Mouse (Mus musculus) lung, embryonic 16.5 days (tissue): ENCODE measurements around the gene Wdr90. TPM values are rescaled to one million over a fixed set of nuclear protein-coding genes. Genes with fewer than 3 reads are reported as not detected.

Source experiments
- ATAC-seq: fragments of 200-750 bp; cut with Nextera tagmentation; 2 replicates; pipeline ENCODE4 v1.8.0; 2017; ENCODE audit warnings: low read depth, mild to moderate bottlenecking, moderate library complexity
- H3K27ac ChIP-seq: fragments of 300-500 bp; sonication (generic); 2 replicates; pipeline ENCODE4 v1.5.1; 2014; ENCODE audit warnings: mild to moderate bottlenecking, control low read depth, low read length
- H3K27me3 ChIP-seq: fragments of 300-500 bp; sonication (generic); 2 replicates; pipeline ENCODE4 v1.6.1; 2014; ENCODE audit warnings: low read depth, low read length, mixed read lengths; ENCODE audit not compliant: control insufficient read depth, insufficient read depth
- H3K36me3 ChIP-seq: fragments of 300-500 bp; sonication (generic); 2 replicates; pipeline ENCODE4 v1.6.1; 2014; ENCODE audit warnings: low read length; ENCODE audit not compliant: control insufficient read depth, insufficient read depth
- H3K4me1 ChIP-seq: fragments of 300-500 bp; sonication (generic); replicated peaks from 2 replicates; pipeline ENCODE4 v1.6.1; 2014; ENCODE audit warnings: low read length, mixed read lengths; ENCODE audit not compliant: control insufficient read depth, insufficient read depth
- H3K4me2 ChIP-seq: fragments of 300-500 bp; sonication (generic); 2 replicates; pipeline ENCODE4 v1.6.1; 2014; ENCODE audit warnings: low read depth, low read length, control low read depth
- H3K4me3 ChIP-seq: fragments of 300-500 bp; sonication (generic); 2 replicates; pipeline ENCODE4 v1.5.1; 2014; ENCODE audit warnings: mild to moderate bottlenecking, low read length, control low read depth
- H3K9ac ChIP-seq: fragments of 300-500 bp; sonication (generic); 2 replicates; pipeline ENCODE4 v1.6.1; 2014; ENCODE audit warnings: low read length, control low read depth
- H3K9me3 ChIP-seq: fragments of 300-500 bp; sonication (generic); 2 replicates; pipeline ENCODE4 v1.6.1; 2016; ENCODE audit warnings: low read length; ENCODE audit not compliant: control insufficient read depth
- WGBS: fragments of 180-500 bp; shearing (Covaris S2); extraction: QIAGEN DNeasy Blood & Tissue Kit; methylation state at CpG from one replicate; pipeline ENCODE4 v1.1.7; 2014; 5-methylcytosine and 5-hydroxymethylcytosine counted together
- polyA plus RNA-seq: library from polyadenylated mRNA; unstranded; fragments of >200 nt; fragmentation: Nextera tagmentation; extraction: Ambion mirVana; gene quantifications from 2 replicates; pipeline ENCODE4 v1.2.1, GENCODE M21; 2015

Gene Wdr90
- polyA plus RNA-seq, 1 experiment from 2014 or later, result 32.6 TPM

DNA sequence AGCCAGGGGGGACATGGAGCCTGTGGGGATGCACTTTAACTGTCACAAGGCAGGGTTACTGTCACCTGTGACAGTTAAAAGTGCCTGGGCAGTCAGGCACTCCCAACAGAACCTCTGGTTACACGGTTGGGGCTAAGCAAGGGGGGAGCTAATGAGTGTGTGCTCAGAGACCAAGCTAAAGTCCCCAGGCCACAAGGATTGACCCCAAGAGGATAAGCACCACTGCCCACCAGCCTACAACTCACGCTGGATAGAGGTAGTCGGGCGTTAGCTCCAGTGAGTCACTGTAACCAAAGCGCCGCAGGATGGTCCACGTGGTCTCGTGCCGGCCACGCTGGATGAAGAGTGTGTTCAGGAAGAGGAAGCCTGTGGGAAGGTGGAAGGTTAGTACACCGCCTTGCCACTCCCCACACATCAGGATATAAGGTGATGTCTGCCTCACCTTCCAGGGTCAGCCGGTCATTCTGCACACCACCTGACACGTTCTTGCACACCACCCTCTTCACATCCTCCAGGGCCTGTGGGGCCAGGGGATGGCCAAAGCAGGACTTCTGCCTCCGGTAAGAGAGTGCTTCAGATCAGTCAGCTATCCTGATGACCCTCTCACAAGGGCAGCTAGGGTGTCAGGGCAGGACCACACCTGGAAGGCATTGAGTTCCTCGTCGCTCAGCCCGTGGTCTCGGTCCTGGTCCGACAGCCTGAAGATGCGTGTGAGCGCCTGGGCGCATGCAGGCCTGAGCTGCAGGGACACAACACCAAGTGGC, 20.0 kb downstream of the Wdr90 start, which contains the start of gene Gm20683:
Gene Gm20683, minus strand, starts transcription at position 647 of the 764 bp plus-strand sequence.
- no peak within 1 kb of the TSS for H3K4me3 ChIP-seq
- no peak within 1 kb of the TSS for H3K27ac ChIP-seq
- ATAC-seq, result no peak
- H3K4me2 ChIP-seq, result no peak within 1 kb of the TSS
- no peak within 1 kb of the TSS for H3K9ac ChIP-seq
- peaks cover 31% of the 10 kb centered on the region for H3K36me3 ChIP-seq
- 85% methylated on average over 22 of the region's 22 CpGs for WGBS
- peaks cover 22% of the 10 kb centered on the region for H3K4me1 ChIP-seq
- H3K9me3 ChIP-seq, result no peaks in the 10 kb centered on the region
- no peaks in the 10 kb centered on the region for H3K27me3 ChIP-seq

DNA sequence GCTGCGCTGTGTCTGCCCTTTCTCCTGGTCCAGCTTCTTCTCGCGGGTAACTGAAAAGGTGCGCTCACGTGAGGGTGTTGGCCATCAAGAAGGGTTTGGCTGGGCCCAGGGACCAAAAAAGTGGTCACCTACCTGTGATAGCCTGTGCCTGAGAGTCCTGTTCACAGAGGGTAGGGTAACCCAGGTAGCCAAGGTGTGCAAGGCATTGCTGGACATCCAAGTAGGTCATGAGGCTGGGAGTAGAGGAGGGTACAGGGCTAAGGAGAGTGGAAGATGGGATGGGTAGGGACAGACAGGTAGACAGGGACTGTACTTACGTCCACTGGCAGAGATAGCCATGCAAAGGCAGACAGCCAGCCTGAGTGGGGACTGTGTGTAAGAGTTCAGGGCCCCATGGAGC, 20.8 kb downstream of the Wdr90 start:
- Histone ChIP-seq H3K9ac (no peak overlapping the region), H3K4me3 (no peak overlapping the region), H3K4me2 (no peak overlapping the region), H3K27me3 (no peaks in the 10 kb centered on the region), H3K4me1 (peaks cover 28% of the 10 kb centered on the region), H3K36me3 (peaks cover 31% of the 10 kb centered on the region), H3K9me3 (no peaks in the 10 kb centered on the region), H3K27ac (no peak overlapping the region)
- 95% methylated on average over 6 of the region's 6 CpGs for WGBS
- ATAC-seq, result no peak

DNA sequence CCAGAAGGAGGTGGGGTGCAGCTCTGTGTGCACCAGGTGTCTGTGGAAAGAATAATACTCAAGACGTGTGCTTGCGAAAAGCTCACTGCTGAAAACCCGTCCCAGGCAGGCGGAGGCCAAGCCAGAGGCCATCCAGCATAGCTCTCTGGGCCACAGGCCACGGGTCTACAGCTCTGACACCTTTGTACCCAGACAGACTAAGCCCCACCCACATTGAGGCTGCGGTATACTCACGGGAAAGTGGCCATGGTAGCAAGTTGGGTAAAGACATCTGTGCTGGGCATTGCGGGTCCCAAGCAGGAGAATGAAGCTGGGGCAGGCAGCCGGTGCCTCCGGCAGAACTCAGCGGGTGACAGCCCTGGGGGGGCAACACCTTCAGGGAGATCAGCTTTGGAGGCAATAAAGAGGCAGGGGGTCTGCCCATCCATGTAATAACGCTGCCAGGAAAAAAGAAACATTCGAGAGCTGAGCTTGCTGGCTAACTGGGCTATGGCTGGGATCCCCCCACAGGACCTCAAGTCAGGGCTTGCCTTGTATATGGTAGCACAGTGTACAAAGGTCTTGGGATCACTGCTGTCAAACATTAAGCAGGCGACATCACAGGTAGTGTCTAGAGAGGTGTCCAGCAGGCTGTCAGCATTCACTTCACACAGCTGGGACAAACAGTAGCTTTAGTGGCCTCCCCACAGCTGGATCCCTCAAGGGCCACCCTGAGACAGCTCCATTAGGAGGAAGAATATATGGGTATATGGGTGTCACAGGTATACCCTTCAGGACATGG, 21.7 kb downstream of the Wdr90 start:
- Histone ChIP-seq H3K4me1 (peaks cover 32% of the 10 kb centered on the region), H3K4me2 (no peak overlapping the region), H3K9me3 (no peaks in the 10 kb centered on the region), H3K36me3 (peaks cover 31% of the 10 kb centered on the region), H3K4me3 (no peak overlapping the region), H3K9ac (no peak overlapping the region), H3K27me3 (no peaks in the 10 kb centered on the region), H3K27ac (no peak overlapping the region)
- WGBS, result 82% methylated on average over 14 of the region's 14 CpGs
- no peak for ATAC-seq

DNA sequence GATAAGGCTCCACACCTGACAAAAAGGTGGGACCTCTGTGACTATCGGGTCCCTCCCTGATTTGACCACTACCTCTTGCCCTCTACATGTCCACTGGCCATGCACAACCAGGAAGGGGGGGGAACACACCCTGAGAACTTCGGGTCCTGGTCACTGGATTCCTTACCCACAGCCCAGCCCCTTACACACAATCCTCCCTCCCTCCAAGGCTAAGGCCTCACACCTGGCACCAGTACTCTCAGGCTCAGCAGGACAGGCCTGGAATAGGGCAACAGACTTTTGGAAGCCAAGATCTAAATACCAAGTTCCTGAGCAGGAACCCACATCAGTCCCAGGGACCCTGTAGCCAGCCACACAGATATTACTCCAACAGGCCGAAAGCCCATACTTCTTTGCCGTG, 22.4 kb downstream of the Wdr90 start:
- peaks cover 40% of the 10 kb centered on the region for H3K4me1 ChIP-seq
- WGBS, result 80% methylated on average over 4 of the region's 4 CpGs

DNA sequence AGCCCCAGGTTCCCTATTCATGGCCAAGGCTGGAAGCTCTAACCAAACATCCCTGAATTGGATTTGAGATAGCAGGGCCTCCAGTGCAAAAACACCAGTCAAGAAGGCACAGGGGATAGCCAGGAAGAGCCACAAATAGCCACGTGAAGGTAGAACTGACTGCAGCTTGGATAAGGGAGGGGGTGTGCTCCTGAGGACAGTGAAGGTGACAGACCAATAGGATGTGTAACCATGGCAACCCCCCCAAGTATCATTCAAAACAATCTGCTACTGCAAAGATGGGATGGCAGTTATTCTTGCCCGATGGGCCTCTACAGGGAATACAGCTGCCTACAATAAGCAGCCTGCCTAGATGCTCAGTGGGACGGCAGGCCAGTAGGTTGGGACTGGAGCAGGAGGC, 23.8 kb downstream of the Wdr90 start:
- H3K4me3 ChIP-seq, result no peak overlapping the region
- no peak overlapping the region for H3K27ac ChIP-seq
- peaks cover 34% of the 10 kb centered on the region for H3K4me1 ChIP-seq
- WGBS, result 47% methylated on average over 3 of the region's 3 CpGs
- H3K4me2 ChIP-seq, result no peak overlapping the region
- H3K9ac ChIP-seq, result no peak overlapping the region
- no peaks in the 10 kb centered on the region for H3K9me3 ChIP-seq
- no peak for ATAC-seq
- H3K27me3 ChIP-seq, result no peaks in the 10 kb centered on the region
- H3K36me3 ChIP-seq, result peaks cover 31% of the 10 kb centered on the region

More for the DNA sequence above, 22.4 kb downstream of the Wdr90 start:
- H3K9me3 ChIP-seq, result no peaks in the 10 kb centered on the region
- no peak overlapping the region for H3K4me3 ChIP-seq
- ATAC-seq, result no peak
- no peaks in the 10 kb centered on the region for H3K27me3 ChIP-seq
- H3K9ac ChIP-seq, result no peak overlapping the region
- no peak overlapping the region for H3K4me2 ChIP-seq
- peaks cover 31% of the 10 kb centered on the region for H3K36me3 ChIP-seq
- H3K27ac ChIP-seq, result no peak overlapping the region

DNA sequence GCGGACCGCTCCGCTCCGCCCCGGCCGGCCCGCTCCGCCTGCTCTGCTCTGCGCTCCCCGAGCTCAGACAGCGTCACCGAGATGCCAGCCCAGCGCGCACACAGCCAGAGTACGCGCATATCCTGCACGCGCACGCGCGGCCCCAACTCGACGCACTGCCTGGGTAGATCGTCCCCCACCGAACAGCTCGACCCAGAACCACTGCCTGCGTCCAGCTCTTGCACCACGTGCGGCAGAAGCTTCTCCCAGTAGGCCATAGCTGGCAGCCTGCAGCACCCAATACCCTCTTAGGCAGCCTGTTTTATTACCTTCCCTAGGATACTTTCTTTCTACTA, 24.3 kb downstream of the Wdr90 start, which contains the start of gene Rhbdl1:
Gene Rhbdl1, minus strand, starts transcription at position 220 of the 335 bp plus-strand sequence.
- ATAC-seq, result 0 out of 2 replicates have a peak, but pooled peaks have one; percentile 2

DNA sequence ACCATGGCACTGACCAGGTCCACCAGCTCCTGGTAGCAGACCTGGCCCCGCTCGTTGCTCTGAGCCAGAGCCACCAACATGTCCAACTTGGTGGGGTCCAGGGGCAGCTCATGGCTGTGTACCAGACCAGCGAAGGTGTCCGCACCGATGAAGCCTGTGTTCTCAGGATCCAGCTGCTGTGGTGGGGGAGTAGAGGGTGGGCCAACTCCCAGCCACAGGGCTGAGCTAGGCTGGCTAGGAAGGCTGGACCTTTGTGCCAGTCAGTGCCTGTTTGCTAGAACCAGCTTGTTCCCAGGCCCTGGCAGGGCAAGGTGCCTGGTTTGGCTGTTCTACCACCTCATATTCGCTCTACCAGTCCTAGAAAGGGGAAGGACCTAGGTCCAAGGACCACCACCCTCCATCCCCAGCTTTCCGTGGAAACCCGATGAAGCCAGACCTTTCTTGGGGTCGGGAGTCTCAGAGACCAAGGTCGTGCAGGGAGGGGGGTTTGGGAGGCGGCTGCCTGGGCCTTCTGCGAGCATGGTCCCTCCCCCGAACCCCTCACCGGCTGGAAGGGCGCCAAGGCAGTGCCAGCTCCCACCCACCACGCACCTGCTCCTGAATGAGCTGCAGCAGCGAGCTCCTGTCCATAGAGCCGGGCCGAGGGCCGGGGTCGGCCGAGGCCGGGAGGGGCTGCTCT, 24.8 kb downstream of the Wdr90 start:
- no peaks in the 10 kb centered on the region for H3K27me3 ChIP-seq
- ATAC-seq, result no peak
- H3K4me2 ChIP-seq, result peak overlapping the region; percentile 70
- no peak overlapping the region for H3K27ac ChIP-seq
- H3K9me3 ChIP-seq, result no peaks in the 10 kb centered on the region
- 20% methylated on average over 23 of the region's 23 CpGs for WGBS
- peaks cover 27% of the 10 kb centered on the region for H3K36me3 ChIP-seq
- H3K4me3 ChIP-seq, result peak overlapping the region; percentile 40
- peaks cover 40% of the 10 kb centered on the region for H3K4me1 ChIP-seq
- H3K9ac ChIP-seq, result peak overlapping the region; percentile 60

More for the DNA sequence above, 24.3 kb downstream of the Wdr90 start, which contains the start of gene Rhbdl1:
- peaks cover 35% of the 10 kb centered on the region for H3K4me1 ChIP-seq
- no peaks in the 10 kb centered on the region for H3K27me3 ChIP-seq
- H3K27ac ChIP-seq, result no peak within 1 kb of the TSS
- H3K4me2 ChIP-seq, result peak within 1 kb of the TSS; percentile 70
- peak within 1 kb of the TSS; percentile 40 for H3K4me3 ChIP-seq
- H3K36me3 ChIP-seq, result peaks cover 31% of the 10 kb centered on the region
- no peaks in the 10 kb centered on the region for H3K9me3 ChIP-seq
- WGBS, result under 1% methylated on average over 29 of the region's 29 CpGs
- peak within 1 kb of the TSS; percentile 60 for H3K9ac ChIP-seq

DNA sequence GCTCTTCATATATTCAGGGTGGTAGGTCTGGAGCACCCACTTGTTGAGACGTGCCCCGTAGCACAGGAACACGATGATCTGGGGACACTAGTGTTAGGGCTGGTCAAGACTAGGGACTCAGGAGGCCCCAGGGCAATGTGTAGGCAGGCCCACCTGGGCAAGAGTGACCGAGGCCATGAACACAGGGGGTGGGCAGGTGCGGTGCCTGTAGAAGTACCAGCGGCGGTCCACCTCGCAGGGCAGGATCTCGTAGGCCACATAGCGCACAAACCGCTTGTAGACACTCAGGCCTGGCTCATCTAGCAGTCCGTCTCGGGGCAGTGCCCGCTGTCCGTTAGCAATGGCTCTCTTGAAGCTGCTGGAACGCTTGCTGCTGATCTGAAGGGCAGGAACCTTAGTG, 25.5 kb downstream of the Wdr90 start:
- 86% methylated on average over 16 of the region's 16 CpGs for WGBS
- ATAC-seq, result no peak
- H3K9me3 ChIP-seq, result no peaks in the 10 kb centered on the region
- H3K36me3 ChIP-seq, result peaks cover 27% of the 10 kb centered on the region
- no peak overlapping the region for H3K4me2 ChIP-seq
- H3K4me1 ChIP-seq, result peaks cover 48% of the 10 kb centered on the region
- H3K27me3 ChIP-seq, result no peaks in the 10 kb centered on the region
- H3K27ac ChIP-seq, result no peak overlapping the region
- no peak overlapping the region for H3K4me3 ChIP-seq
- no peak overlapping the region for H3K9ac ChIP-seq

DNA sequence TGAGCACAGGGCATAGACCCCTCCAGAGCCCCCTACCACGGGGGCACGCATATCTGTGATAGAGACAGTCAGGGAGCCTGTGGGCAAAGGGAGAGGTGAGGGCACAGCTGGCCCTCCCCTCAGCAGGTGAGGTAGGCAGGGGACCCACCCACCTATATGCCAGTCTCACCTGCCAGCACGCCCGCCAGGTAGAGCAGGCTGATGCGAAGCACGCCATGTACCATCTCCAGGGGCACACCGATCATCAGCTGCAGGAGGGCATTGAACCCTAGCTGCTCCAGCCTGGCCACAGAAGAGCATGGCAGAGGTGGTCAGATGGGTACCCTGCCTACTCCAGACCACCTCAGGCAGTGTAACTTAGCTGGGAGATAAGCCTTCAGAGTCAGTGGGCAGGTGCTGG, 26.0 kb downstream of the Wdr90 start:
- H3K27me3 ChIP-seq, result no peaks in the 10 kb centered on the region
- no peak overlapping the region for H3K9ac ChIP-seq
- 88% methylated on average over 7 of the region's 7 CpGs for WGBS
- peaks cover 28% of the 10 kb centered on the region for H3K36me3 ChIP-seq
- H3K4me1 ChIP-seq, result peaks cover 52% of the 10 kb centered on the region
- no peak overlapping the region for H3K27ac ChIP-seq
- no peak overlapping the region for H3K4me3 ChIP-seq
- H3K4me2 ChIP-seq, result no peak overlapping the region
- no peak for ATAC-seq
- H3K9me3 ChIP-seq, result no peaks in the 10 kb centered on the region
